Mouse (Mus musculus): ENCODE measurements around the gene Col15a1.

Gene Col15a1

DNA sequence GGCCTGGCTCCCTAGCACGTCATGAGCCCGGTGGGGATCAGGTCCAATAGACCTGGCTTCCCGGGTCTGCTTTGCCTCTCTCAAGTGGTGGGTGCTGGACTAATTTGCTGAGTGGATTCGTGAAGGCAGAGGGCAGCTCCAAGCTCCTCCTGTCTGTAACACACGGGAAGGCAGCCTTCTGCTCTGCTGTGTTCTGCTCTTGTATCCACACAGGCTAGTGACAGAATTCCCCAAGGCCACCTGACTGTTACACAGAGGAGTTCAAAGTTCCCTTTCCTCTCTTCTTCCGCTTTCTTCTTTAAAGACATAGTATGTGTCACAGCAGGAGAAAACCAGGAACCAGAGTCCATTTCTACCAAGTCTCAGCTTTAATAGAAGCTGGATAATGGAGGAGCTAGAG, 53.1 kb downstream of the Col15a1 start:
- no peak for ATAC-seq (ENCODE audit: insufficient number of reproducible peaks, low FRiP score, low TSS enrichment)

DNA sequence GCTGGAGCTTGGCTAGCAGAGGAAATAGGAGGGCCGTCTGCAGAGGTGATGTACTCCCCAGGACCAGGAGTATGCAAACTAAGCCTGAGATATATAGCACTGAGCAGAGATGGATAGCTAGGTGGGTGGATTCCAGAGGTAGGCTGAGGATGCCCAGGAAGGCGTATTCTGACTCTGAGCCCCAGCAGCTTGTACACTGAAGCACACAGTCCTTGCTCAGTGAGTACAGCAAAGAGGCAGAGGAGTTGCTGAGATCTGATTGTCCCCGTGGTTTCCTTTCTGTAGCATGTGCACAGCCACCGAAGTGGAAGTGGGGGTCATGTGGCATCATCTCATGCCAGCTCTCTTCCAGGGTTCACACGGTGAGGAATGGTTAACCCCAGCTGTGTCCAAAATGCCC, 54.0 kb downstream of the Col15a1 start:
- ATAC-seq (ENCODE audit: insufficient number of reproducible peaks, low FRiP score, low TSS enrichment), result no peak

GRCm38 (mm10) chr4:47265555-47265954, 57.6 kb downstream of the Col15a1 start:
- no peak for ATAC-seq (ENCODE audit: insufficient number of reproducible peaks, low FRiP score, low TSS enrichment)

- no peak for ATAC-seq (ENCODE audit: insufficient number of reproducible peaks, low FRiP score, low TSS enrichment)
Measured at GRCm38 (mm10) chr4:47272452-47273130, 64.6 kb downstream of the Col15a1 start.

DNA sequence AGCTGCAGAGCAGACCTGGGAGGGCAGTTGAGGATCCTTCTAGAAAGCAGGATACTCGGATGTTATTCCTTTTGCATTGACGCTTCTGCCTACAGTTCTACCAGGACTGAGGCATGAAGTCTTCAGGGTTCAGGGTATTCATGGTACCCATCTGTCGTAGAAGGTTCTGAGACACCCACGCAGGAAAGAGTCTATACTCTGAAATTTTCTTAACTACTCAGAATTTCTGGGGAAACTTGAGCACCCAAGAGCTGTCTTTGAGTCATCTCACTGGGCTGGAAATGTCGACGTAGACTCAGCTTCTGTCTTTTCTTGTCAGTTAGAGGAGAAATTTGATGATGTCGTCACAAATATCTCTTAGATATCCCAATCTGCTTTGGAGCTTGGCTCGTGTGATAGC, 65.8 kb downstream of the Col15a1 start:
- no peak for ATAC-seq (ENCODE audit: insufficient number of reproducible peaks, low FRiP score, low TSS enrichment)

DNA sequence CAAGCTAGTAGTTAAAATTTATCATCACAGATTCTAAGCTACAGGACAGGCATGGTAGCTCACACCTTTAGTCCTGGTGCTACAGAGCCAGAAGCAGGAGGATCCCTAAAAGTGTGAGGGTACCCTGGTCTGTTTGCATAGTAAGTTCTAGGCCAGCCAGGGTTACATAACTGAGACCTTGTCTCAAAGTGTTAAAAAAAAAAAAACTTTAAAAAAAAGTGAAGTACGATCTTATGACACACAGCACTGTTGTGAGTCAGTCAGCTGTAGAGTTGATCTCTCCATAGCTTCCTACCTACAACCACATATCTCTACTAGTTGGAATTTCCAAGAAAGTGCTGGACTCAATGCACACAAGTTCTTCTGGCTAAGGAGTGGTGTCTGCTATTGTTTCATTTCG, 67.0 kb downstream of the Col15a1 start:
- ATAC-seq (ENCODE audit: insufficient number of reproducible peaks, low FRiP score, low TSS enrichment), result no peak

- ATAC-seq (ENCODE audit: insufficient number of reproducible peaks, low FRiP score, low TSS enrichment), result no peak
Measured at GRCm38 (mm10) chr4:47278397-47278796, 70.4 kb downstream of the Col15a1 start.

DNA sequence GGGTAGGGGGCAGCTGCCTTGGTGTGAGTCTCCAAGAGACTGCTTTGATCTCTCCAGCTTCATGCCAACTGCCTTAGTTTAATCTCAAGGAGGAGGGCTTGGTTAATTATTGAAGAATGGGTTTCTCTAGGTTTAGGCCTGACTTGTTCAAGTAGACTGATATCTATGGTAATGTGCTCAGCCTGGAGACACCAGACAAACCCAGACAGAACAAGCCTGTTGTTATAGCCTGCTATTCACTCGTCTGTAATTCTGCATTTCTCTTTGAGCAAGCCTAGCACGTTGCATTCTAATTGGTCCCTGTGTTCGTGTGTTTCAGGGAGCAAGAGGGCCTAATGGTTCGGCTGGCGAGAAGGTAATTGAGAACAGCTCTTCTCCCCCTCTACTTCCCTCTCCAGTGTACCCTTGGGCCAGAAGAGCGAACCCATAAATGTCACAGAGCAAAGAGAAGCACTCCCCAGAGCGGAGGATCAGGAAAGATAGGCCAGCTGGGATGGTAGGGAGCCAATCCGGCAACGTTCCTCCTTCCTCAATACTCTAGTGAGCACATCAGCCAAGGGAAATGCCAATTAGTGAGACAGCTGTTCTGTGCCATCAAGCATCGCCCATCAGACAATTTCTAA, 71.2 kb downstream of the Col15a1 start:
- ATAC-seq (ENCODE audit: insufficient number of reproducible peaks, low FRiP score, low TSS enrichment), result no peak

DNA sequence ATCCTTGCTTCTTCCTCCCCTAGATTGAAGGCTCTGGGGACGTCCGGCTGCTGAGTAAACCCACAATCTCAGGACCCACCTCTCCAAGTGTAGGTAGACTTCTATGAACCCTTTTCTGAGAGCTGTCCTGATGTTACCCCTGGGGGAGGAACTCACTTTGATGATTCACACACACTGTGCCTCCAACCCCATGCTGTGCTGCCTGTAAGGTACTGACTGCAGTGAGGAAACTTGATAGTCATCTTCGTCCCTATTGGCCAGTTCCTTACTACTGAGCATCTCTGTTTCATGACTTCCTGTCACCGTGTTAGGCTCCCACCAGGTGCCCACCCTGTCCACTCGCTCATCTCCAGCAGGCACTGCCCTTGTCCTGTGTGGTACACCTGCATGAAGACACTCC, 72.2 kb downstream of the Col15a1 start:
- no peak for ATAC-seq (ENCODE audit: insufficient number of reproducible peaks, low FRiP score, low TSS enrichment)

DNA sequence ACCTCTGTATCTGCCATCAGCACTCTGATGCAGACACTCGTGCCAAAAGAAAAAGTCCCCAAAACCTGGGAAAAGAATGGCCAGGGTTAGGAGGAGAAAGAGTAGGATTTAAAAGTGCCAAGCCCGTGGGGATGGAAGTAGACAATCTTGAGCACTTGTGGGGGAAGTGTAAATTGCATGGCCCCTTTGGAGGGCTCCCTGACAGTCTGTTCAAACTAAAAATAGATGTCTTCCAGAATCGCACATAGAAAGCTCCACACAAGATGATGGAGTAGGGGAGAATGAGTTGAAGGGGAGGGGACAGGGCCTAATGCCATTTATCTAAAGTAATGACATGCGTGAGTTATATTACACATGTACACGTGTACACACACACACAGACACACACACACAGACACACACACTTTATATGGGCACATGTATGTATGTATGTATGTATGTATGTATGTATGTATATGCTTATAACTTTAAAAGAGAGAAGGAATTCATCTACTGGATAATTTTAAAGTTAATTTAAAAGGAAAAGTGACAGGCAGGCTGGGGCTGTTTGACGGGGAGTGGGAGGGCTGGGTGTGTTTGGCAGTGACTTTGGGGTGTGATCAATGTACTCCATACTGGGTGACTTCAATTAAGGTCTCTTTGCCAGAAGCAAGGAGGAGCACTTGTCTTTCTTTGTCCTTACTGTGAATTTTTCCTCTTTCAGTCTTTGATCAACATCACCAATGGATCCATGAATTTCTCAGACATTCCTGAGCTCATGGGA, 74.1 kb downstream of the Col15a1 start:
- no peak for ATAC-seq (ENCODE audit: insufficient number of reproducible peaks, low FRiP score, low TSS enrichment)

- ATAC-seq (ENCODE audit: insufficient number of reproducible peaks, low FRiP score, low TSS enrichment), result peak; percentile 67
Measured at GRCm38 (mm10) chr4:47284311-47284710, 76.3 kb downstream of the Col15a1 start.

DNA sequence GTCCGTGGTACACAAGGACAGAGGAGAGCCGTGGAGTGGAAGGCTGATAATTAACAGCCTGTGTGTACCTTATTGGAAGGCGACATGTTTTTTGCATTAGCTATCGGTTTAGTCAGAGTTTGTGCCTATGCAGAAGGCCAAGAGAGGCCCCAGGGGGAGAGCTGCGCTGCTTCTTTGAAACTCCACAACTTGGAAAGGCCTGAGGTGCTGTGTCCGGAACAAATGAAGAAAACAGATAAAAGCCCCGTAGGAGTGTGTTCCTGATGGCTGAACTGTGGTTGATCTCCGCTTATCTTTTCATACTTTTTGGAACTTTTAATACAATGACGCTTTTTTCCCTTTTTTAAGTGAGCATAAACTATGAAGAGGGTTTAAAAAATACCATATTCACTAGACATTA, 76.9 kb downstream of the Col15a1 start:
- ATAC-seq (ENCODE audit: insufficient number of reproducible peaks, low FRiP score, low TSS enrichment), result no peak

GRCm38 (mm10) chr4:47286599-47287147, 78.7 kb downstream of the Col15a1 start:
- no peak for ATAC-seq (ENCODE audit: insufficient number of reproducible peaks, low FRiP score, low TSS enrichment)

- ATAC-seq (ENCODE audit: insufficient number of reproducible peaks, low FRiP score, low TSS enrichment), result no peak
Measured at GRCm38 (mm10) chr4:47287468-47287867, 79.5 kb downstream of the Col15a1 start.

- no peak for ATAC-seq (ENCODE audit: insufficient number of reproducible peaks, low FRiP score, low TSS enrichment)
Measured at GRCm38 (mm10) chr4:47288306-47288705, 80.3 kb downstream of the Col15a1 start.

DNA sequence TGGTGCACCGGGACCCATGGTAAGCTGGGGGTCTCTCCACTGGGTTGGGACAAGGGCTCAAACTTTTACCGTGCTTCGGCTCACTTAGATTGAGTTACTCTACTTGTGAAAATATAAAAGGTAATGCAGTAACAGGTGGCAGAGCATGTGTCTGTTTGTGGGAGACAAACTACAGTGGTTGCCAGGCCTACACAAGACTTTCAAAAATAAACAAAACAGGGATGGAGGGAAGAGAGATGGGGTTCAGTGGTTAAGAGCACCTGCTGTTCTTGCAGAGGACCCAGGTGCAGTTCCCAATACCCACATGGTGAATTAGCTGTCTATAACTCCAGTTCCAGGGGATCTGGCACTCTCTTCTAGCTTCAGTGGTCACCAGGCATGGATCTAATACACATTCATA, 81.6 kb downstream of the Col15a1 start:
- ATAC-seq (ENCODE audit: insufficient number of reproducible peaks, low FRiP score, low TSS enrichment), result no peak

DNA sequence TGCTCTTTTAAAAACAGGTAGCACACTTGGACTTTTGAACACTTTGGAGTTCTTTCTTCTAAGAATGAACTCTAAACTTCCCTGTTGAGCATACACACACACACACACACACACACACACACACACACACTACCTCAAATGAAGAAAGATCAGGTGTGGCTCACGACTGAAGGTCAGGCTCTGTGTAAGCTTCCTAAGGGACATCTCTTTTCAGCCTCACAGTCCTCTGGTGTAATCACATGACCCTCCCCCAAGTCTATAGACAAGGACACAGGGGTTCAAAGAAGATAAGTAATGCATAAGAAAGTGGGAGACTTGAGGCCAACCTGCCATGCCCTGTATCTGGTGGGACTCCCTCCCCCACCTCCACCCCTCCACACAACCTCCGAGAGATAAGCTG, 82.5 kb downstream of the Col15a1 start:
- no peak for ATAC-seq (ENCODE audit: insufficient number of reproducible peaks, low FRiP score, low TSS enrichment)

DNA sequence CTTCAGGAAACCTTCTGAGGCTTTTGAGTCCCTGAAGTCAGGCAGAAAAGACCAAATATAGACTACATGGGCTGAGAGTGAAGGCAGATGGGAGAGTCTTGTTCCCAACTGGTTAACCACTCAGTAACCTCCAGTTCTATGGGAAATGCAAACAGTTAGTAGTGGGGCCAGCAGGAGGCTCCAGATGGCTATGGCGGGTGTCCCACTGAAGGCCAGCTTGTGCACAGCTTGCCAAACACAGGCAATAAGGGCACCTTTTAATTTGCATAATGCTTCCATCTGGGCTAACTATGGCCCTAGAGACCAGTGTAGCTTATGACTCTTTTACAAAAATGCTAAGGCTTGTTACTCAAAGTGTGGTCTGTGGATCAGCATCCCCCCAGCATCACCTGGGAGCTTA, 83.1 kb downstream of the Col15a1 start:
- peak; percentile 65 for ATAC-seq (ENCODE audit: insufficient number of reproducible peaks, low FRiP score, low TSS enrichment)

DNA sequence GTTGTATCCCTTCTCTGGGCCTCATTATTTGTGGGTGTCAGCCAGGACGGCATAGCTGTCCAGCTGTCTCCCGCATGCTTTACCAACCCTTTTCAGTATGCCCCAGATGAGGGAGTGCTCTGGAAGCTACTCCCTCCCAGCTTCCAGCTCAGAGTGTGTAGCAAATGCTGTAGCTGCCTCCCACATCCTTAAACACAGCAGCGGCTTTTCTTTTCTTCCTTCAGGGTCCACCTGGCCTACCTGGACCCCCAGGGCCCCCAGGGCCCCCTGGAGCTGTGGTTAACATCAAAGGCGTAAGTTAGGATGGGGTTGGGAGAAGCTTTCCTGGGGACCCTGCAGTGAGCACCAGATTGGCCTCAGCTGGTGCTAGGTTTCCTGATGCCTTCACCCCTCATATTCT, 85.0 kb downstream of the Col15a1 start:
- ATAC-seq (ENCODE audit: insufficient number of reproducible peaks, low FRiP score, low TSS enrichment), result no peak

- peak; percentile 76 for ATAC-seq (ENCODE audit: insufficient number of reproducible peaks, low FRiP score, low TSS enrichment)
Measured at GRCm38 (mm10) chr4:47293771-47294543, 86.0 kb downstream of the Col15a1 start.

Measured in cerebellum, adult (tissue).